Mouse (Mus musculus): ENCODE measurements around the gene Ccnt1.
A peak's percentile ranks its signal among the peaks of the same experiment; 100 is the strongest.
"Not testable (repeated sequence)": the region's sequence is repeated elsewhere in the genome, so short reads cannot be mapped to it uniquely, and the experiment has no call there.

Ccnt1 gene

DNA sequence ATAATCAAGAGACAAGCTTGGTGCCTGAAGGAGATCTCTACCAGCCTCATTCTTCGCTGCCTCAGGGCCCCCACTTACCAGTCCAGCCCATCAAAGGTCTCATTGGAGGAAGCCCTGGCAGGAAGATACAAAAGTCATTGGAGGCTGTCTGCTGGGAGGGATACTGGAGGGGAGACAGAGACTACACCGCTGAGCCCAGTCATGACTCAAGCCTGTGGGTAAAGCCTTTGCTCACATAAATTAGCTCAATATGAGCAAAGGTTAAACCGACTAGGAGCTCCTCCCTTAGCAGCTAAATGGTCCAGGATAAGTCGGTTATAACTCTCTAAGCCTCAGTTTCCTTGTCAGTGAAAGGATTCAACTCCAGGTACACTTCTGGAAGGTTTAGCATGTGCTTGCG, 24.3 kb upstream of the Ccnt1 start:
- DNase-seq (ENCODE audit: low spot score): no peak

- DNase-seq (ENCODE audit: low spot score): no peak
These were observed 23.5 kb upstream of the Ccnt1 start for GRCm38 (mm10) chr15:98594193-98594592.

DNA sequence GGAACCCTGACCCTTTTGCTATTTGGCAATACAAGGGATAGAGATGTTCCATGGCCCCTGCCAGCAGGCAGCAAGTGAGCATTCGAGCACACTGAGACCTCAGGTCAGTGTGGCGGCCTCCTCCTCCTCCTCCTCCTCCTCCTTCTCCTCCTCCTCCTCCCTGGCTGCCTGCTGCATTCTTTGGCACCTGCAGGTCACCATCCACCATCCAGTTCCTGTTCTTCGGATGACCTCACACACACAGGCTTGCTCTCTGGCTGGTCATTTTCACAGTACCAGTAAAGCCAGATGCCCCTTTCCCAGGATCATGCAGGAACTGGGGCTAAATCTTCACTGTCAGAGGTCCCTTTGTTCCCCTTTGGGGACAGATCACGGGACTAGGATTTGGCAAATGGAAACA, 20.7 kb upstream of the Ccnt1 start:
- no peak for DNase-seq (ENCODE audit: low spot score)

GRCm38 (mm10) chr15:98589640-98590336, 19.1 kb upstream of the Ccnt1 start:
- DNase-seq (ENCODE audit: low spot score): peak; percentile 12

- DNase-seq (ENCODE audit: low spot score): peak; percentile 14
These were observed 17.0 kb upstream of the Ccnt1 start for GRCm38 (mm10) chr15:98587751-98588150.

- DNase-seq (ENCODE audit: low spot score): not testable (repeated sequence)
These were observed 15.4 kb upstream of the Ccnt1 start for GRCm38 (mm10) chr15:98586141-98586540.

- no peak for DNase-seq (ENCODE audit: low spot score)
These were observed 14.7 kb upstream of the Ccnt1 start for GRCm38 (mm10) chr15:98585421-98585820.

DNA sequence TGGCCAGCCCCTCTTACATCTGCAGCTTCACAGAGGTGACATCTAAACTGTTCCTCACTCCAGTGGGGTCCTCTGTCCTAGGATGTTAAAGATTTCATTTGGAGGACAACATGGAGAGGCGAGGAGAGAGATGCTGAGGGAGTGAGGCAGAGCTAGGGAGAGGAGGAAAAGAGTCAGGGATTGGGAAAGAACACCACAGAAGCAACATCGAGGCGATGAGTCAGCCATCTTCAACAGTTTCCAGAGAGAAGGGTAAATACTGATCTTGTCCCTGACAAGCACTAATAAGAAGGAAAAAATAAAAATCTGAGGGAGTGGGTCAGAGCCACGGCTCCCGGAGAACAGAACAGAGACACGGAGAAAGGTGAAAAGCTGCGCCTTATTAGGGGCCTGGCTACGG, 12.3 kb upstream of the Ccnt1 start:
- DNase-seq (ENCODE audit: low spot score): no peak

DNA sequence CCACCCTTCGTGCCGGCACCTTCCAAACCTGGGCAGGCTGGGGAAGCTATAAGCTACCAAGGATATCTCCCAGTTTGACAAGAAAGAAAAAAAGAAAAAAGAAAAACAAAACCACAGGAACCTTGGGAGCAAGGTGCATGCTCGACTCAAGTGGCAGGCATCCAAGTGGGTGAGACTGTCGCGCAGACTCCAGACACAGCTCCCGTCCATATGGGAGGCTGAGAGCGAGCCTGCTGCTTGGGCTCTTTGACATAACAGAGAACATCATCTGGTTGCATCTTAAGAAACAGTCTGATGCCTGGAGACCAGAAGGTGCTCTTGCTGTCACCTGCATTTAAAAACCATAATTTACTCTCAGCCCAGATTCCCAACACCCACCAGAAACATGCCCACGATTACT, 11.7 kb upstream of the Ccnt1 start:
- no peak for DNase-seq (ENCODE audit: low spot score)

- DNase-seq (ENCODE audit: low spot score): peak; percentile 73
These were observed 9.2 kb upstream of the Ccnt1 start for GRCm38 (mm10) chr15:98579795-98580464.

DNA sequence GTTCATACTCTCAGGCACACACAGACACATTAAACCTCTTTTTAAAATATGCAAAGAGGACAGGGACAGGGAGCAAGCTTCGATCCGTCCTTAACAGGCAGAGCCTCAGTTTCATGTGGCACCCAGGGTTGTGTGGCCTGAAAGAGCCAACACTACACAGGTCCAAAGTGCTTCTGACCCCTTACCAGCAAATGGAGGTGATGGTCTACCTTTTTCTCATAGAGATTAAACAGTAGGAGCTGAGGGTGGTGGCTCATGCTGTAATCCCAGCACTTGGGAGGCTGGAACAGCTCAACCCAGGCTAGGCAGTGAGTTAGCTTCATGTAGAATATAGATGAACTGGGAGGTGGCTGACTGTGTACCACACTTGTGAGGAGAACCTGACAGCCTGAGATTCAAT, 8.6 kb upstream of the Ccnt1 start:
- DNase-seq (ENCODE audit: low spot score): no peak

- DNase-seq (ENCODE audit: low spot score): no peak
These were observed 2.6 kb upstream of the Ccnt1 start for GRCm38 (mm10) chr15:98573293-98573692.

GRCm38 (mm10) chr15:98569795-98570365, 843 bp downstream of the Ccnt1 start:
- DNase-seq (ENCODE audit: low spot score): no peak

- no peak for DNase-seq (ENCODE audit: low spot score)
These were observed 1.5 kb downstream of the Ccnt1 start for GRCm38 (mm10) chr15:98569216-98569615.

DNA sequence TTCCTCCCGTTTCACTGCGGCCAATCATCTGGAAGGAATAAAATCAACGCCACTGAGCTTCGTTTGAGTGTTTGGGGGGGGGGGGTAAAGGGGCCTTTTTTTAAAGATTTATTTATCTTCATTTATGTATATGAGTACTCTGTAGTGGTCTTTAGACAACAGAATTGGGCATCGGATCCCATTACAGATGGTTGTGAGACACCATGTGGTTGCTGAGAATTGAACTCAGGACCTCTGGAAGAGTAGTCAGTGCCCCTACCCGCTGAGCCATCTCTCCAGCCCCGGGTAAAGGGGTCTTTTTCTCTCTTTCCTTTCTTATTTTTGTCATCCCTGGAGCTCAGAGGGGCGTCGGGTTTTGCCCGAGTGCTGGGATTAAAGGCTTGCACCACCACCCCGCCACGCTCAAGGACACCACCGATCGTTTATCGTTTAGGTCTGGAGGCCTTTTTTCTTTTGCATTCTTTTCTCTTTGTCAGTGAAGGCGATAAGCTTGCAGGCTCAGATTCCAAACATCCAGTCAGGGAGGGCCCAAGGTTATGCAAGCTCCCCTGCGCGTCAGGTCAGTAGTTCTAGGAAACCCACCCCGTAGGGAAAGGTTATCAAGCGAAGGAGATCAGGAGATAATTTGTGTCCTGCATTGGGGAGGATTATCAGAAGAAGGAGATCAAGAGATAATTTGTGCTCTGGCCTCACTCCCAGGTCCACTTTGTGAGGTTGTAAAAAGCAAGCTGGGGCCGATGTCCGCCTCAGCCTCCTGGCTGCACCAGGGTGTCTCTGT, 2.3 kb downstream of the Ccnt1 start:
- no peak for DNase-seq (ENCODE audit: low spot score)

DNA sequence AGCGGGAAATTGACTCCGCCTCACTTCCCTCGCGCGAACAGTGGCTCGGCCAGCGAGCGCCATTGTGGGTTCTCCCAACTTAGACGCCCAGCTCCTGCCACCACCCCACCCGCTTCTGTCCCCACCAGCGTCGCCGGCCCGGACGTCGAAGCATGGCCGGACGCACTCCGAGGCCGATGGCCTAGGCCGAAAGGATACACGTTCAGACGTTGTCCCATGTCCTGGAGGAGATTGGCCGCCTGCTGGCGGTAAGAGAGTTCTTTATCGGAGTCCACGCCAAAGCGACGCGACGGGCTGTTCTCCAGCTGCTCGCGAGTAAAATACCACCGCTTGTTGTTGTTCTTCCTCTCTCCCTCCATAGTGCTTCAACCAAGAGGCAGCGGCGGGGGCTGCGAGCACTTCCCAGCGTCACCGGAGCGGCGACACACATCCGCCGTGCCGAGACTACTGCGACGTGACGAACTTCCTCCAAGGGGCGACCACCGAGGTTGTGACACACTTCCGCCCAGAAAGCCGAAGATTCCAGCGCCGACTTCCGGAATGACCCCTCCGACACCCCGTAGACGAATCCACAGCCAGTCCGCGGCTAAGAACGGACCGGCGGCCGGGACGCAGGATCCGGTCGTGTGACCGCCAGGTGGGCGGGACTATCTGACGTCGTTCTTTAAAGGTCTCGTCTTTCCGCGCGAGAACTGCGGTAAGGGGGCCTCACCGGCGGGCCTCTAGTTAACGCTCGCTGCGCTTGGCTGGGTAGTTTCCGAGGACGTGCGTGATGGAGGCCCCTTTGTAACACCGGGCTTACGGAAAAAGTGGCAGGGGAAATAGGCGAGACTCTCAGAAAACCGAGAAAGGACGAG, 3.2 kb downstream of the Ccnt1 start:
- peak; percentile 100 for DNase-seq (ENCODE audit: low spot score)

DNA sequence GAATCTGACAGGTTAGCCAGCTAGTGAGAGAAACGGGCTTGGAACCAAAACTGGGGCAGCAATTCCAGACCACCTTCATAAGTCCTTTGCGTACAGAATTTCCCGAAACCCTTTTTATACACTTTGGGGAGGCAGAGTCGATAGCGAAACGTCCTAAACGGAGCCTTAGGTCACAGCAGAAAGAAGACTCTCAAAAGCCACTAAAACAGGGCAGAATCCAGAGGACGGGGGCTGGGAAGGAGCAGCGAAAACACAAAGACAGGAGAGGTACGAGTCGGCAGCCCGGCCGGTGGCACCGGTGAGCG, 3.8 kb downstream of the Ccnt1 start:
- DNase-seq (ENCODE audit: low spot score): no peak

- DNase-seq (ENCODE audit: low spot score): no peak
These were observed 13.5 kb downstream of the Ccnt1 start for GRCm38 (mm10) chr15:98557186-98557585.

DNA sequence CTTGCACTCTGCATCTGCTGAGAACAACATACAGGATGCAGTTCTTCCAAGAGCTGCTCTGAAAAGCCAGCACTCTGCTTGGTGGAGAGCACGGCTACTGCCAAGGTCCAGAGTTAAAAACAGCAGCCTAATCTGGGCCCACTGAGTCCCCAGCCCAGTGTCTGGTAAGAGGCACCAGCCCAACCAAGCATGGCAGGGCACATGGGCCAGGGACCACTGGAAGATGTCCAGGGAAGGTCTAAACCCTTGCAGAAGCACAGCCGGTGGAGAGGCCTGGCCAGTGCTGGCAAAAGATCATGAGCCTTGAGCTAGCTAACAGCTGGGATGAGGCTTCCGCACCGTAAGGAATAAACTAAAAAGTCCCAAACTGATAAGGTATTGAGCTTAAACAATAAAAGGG, 14.8 kb downstream of the Ccnt1 start:
- no peak for DNase-seq (ENCODE audit: low spot score)

- DNase-seq (ENCODE audit: low spot score): no peak
These were observed 18.0 kb downstream of the Ccnt1 start for GRCm38 (mm10) chr15:98552758-98553157.

DNA sequence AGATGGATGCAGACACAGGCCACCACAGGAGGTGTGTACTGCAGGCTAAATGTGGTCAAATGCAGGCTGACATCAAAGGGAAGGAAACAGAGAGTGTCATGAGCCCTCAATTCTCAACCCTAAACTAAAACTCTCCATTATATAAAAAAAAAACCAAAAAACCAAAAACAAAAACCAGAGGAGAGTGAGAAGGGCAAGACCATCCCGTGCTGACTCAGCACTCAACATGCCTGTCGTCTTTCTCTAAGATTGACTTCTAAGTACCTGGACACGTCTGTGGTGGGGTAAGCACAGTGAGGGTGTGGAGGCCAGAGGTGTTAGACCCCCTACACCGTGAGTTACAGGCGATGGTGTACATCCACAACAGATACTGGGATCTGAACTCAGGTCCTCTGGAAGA, 23.9 kb downstream of the Ccnt1 start:
- DNase-seq (ENCODE audit: low spot score): no peak

- no peak for DNase-seq (ENCODE audit: low spot score)
These were observed 25.6 kb downstream of the Ccnt1 start for GRCm38 (mm10) chr15:98545151-98545550.
